Mouse (Mus musculus) testis, postnatal 10 days (tissue): ENCODE measurements around the gene Zdhhc21.
A peak's percentile ranks its signal among the peaks of the same experiment; 100 is the strongest.

Source experiments
- DNase-seq: peaks from one replicate; pipeline ENCODE4 v3.0.0; 2021; ENCODE audit warnings: low spot score

Gene Zdhhc21

GRCm38 (mm10) chr4:82859131-82860125 lies at the start of gene Zdhhc21:
Zdhhc21 (minus strand) TSS chr4:82859958.
- peak; percentile 84 for DNase-seq

GRCm38 (mm10) chr4:82895227-82895626 lies 35.5 kb upstream of the Zdhhc21 start:
- DNase-seq = no peak

- no peak for DNase-seq
These were observed 32.5 kb upstream of the Zdhhc21 start for GRCm38 (mm10) chr4:82892247-82892646.

- no peak for DNase-seq
These were observed 31.8 kb upstream of the Zdhhc21 start for GRCm38 (mm10) chr4:82891566-82891965.

GRCm38 (mm10) chr4:82891049-82891448 lies 31.3 kb upstream of the Zdhhc21 start:
- no peak for DNase-seq

GRCm38 (mm10) chr4:82890585-82890984 lies 30.8 kb upstream of the Zdhhc21 start:
- no peak for DNase-seq

- DNase-seq = no peak
These were observed 26.4 kb upstream of the Zdhhc21 start for GRCm38 (mm10) chr4:82886148-82886547.

- DNase-seq = no peak
These were observed 25.8 kb upstream of the Zdhhc21 start for GRCm38 (mm10) chr4:82885535-82885913.

- DNase-seq = no peak
These were observed 25.1 kb upstream of the Zdhhc21 start, which contains the start of gene Cer1 for GRCm38 (mm10) chr4:82884636-82885534. Cer1 (minus strand) TSS chr4:82885148.

GRCm38 (mm10) chr4:82882500-82882899 lies 22.7 kb upstream of the Zdhhc21 start:
- peak; percentile 48 for DNase-seq

GRCm38 (mm10) chr4:82881366-82881765 lies 21.6 kb upstream of the Zdhhc21 start:
- no peak for DNase-seq

GRCm38 (mm10) chr4:82880243-82880642 lies 20.5 kb upstream of the Zdhhc21 start:
- DNase-seq = no peak

- DNase-seq = no peak
These were observed 19.4 kb upstream of the Zdhhc21 start for GRCm38 (mm10) chr4:82879152-82879551.

- no peak for DNase-seq
These were observed 16.9 kb upstream of the Zdhhc21 start for GRCm38 (mm10) chr4:82876656-82877055.

GRCm38 (mm10) chr4:82875532-82875931 lies 15.8 kb upstream of the Zdhhc21 start:
- no peak for DNase-seq

GRCm38 (mm10) chr4:82874791-82875190 lies 15.0 kb upstream of the Zdhhc21 start:
- no peak for DNase-seq

- no peak for DNase-seq
These were observed 12.8 kb upstream of the Zdhhc21 start for GRCm38 (mm10) chr4:82872548-82872947.

- DNase-seq = no peak
These were observed 12.4 kb upstream of the Zdhhc21 start for GRCm38 (mm10) chr4:82872121-82872520.

- no peak for DNase-seq
These were observed 11.2 kb upstream of the Zdhhc21 start for GRCm38 (mm10) chr4:82870931-82871330.

- DNase-seq = no peak
These were observed 8.1 kb upstream of the Zdhhc21 start for GRCm38 (mm10) chr4:82867731-82868445.

- no peak for DNase-seq
These were observed 7.4 kb upstream of the Zdhhc21 start for GRCm38 (mm10) chr4:82867111-82867510.
